Comparison of ENCODE assay signal across 23 mouse cellular contexts in the genomic region with DNA sequence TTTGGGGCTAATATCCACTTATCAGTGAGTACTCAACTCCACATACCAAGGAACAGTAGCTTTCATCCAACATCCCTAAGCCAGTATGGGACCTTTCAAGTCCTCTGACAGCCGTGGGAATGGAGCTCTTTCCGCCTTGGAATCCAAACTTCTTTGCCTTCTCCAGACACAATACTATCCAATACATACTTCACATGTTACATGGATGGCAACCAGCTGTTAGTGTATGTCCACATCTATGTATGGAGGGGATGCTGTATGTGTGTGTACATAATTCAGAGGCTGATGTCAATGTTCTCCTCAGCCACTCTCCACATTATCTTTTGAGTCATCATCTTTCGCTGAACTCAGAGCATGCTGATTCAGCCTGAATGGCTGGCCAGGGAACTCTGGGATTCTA.
DNase-seq lines count a peak whose midpoint lies in the region; ATAC-seq and TF ChIP-seq lines count a peak whose summit lies in the region.
"Had no signal": no experiment of that assay in that cellular context is flagged by ENCODE, and none has a peak within 500 bp of the region (broad histone marks: within the 10 kb centered on the region; RNA-seq: fewer than 3 reads in every experiment).

No protein-coding gene starts in this region.

- 80% methylated on average over 3 of the region's 3 CpGs for WGBS in stomach, embryonic 14.5 days
- 73% methylated on average over 3 of the region's 3 CpGs for WGBS in stomach, postnatal 0 days
- 74% methylated on average over 3 of the region's 3 CpGs for WGBS in stomach, embryonic 16.5 days

- TF ChIP-seq EP300 in stomach, postnatal 0 days (optimal IDR thresholded peaks at IDR 0.05), result no peak

- H3K27ac ChIP-seq in stomach, embryonic 14.5 days (ENCODE audit: low read length), result no peak overlapping the region
- H3K27ac ChIP-seq in stomach, postnatal 0 days (replicated peaks), result no peak overlapping the region
- no peak overlapping the region for H3K27ac ChIP-seq in stomach, embryonic 16.5 days (ENCODE audit: low read length)
- H3K27ac ChIP-seq: embryonic facial prominence, embryonic 10.5 days; embryonic facial prominence, embryonic 12.5 days; forebrain, embryonic 12.5 days had no signal

- intact Hi-C loops in heart, postnatal 14 days (cut with DNase I), result no loop called here

- no peaks in the 10 kb centered on the region for H3K9me3 ChIP-seq in stomach, embryonic 14.5 days (ENCODE audit: control insufficient read depth, low read depth, low read length)
- H3K9me3 ChIP-seq in stomach, postnatal 0 days (ENCODE audit: control insufficient read depth, low read length), result no peaks in the 10 kb centered on the region
- no peaks in the 10 kb centered on the region for H3K9me3 ChIP-seq in stomach, embryonic 16.5 days (replicated peaks; ENCODE audit: control insufficient read depth, low read length)
- H3K9me3 ChIP-seq: embryonic facial prominence, embryonic 10.5 days; embryonic facial prominence, embryonic 12.5 days; forebrain, embryonic 12.5 days; G1E had no signal

- H3K27me3 ChIP-seq in stomach, embryonic 14.5 days (ENCODE audit: control insufficient read depth, insufficient read depth, low read length), result no peaks in the 10 kb centered on the region
- H3K27me3 ChIP-seq in stomach, postnatal 0 days (ENCODE audit: control insufficient read depth, insufficient read depth, low read length), result no peaks in the 10 kb centered on the region
- no peaks in the 10 kb centered on the region for H3K27me3 ChIP-seq in stomach, embryonic 16.5 days (ENCODE audit: control insufficient read depth, insufficient read depth, low read length)
- H3K27me3 ChIP-seq: CH12.LX; embryonic facial prominence, embryonic 12.5 days; forebrain, embryonic 12.5 days had no signal

- no peak overlapping the region for H3K4me2 ChIP-seq in stomach, embryonic 14.5 days (replicated peaks; ENCODE audit: low read depth, low read length)
- H3K4me2 ChIP-seq in stomach, postnatal 0 days (replicated peaks; ENCODE audit: low read depth), result no peak overlapping the region
- H3K4me2 ChIP-seq in stomach, embryonic 16.5 days (ENCODE audit: low read depth, low read length), result no peak overlapping the region
- H3K4me2 ChIP-seq: embryonic facial prominence, embryonic 12.5 days; forebrain, embryonic 12.5 days had no signal

- no peak overlapping the region for H3K4me3 ChIP-seq in stomach, embryonic 14.5 days (ENCODE audit: low read depth, low read length)
- no peak overlapping the region for H3K4me3 ChIP-seq in stomach, postnatal 0 days (ENCODE audit: low read depth, low read length)
- no peak overlapping the region for H3K4me3 ChIP-seq in stomach, embryonic 16.5 days (replicated peaks; ENCODE audit: low read length)
- H3K4me3 ChIP-seq: embryonic facial prominence, embryonic 10.5 days; embryonic facial prominence, embryonic 12.5 days; forebrain, embryonic 12.5 days had no signal

- H3K4me1 ChIP-seq in stomach, embryonic 14.5 days (ENCODE audit: control insufficient read depth, insufficient read depth, low read length), result no peaks in the 10 kb centered on the region
- no peaks in the 10 kb centered on the region for H3K4me1 ChIP-seq in stomach, postnatal 0 days (replicated peaks; ENCODE audit: control insufficient read depth, insufficient read depth)
- H3K4me1 ChIP-seq in stomach, embryonic 16.5 days (ENCODE audit: control insufficient read depth, insufficient read depth, low read length), result no peaks in the 10 kb centered on the region
- H3K4me1 ChIP-seq: embryonic facial prominence, embryonic 12.5 days; forebrain, embryonic 12.5 days had no signal

- DNase-seq in heart, adult 11 months, result peak; percentile 51
- no peak for DNase-seq in heart, postnatal 14 days
- no peak for DNase-seq in stomach, postnatal 0 days (ENCODE audit: low spot score)
- DNase-seq in spleen, postnatal 14 days (ENCODE audit: low spot score in 2 of 2), result no peak
- DNase-seq: adrenal gland, adult 2 months; adrenal gland, postnatal 14 days; adrenal gland, postnatal 36 days; B cell, adult 2 months; cerebellum, adult 11-12 months; cerebellum, adult 2 months; cerebellum, adult 9-10 months; cerebellum, postnatal 10 days; cerebellum, postnatal 25 days had no signal

- no peak overlapping the region for H3K9ac ChIP-seq in stomach, embryonic 14.5 days (replicated peaks; ENCODE audit: low read depth, low read length)
- no peak overlapping the region for H3K9ac ChIP-seq in stomach, postnatal 0 days (ENCODE audit: low read length)
- no peak overlapping the region for H3K9ac ChIP-seq in stomach, embryonic 16.5 days (ENCODE audit: low read length)
- H3K9ac ChIP-seq: embryonic facial prominence, embryonic 12.5 days; forebrain, embryonic 12.5 days had no signal

- H3K36me3 ChIP-seq in stomach, embryonic 14.5 days (ENCODE audit: control insufficient read depth, insufficient read depth, low read length), result no peaks in the 10 kb centered on the region
- no peaks in the 10 kb centered on the region for H3K36me3 ChIP-seq in stomach, postnatal 0 days (ENCODE audit: control insufficient read depth, insufficient read depth, low read length)
- no peaks in the 10 kb centered on the region for H3K36me3 ChIP-seq in stomach, embryonic 16.5 days (ENCODE audit: control insufficient read depth, insufficient read depth, low read length)
- H3K36me3 ChIP-seq: embryonic facial prominence, embryonic 10.5 days; embryonic facial prominence, embryonic 12.5 days; forebrain, embryonic 12.5 days; G1E had no signal

- ATAC-seq in stomach, embryonic 14.5 days (ENCODE audit: insufficient number of reproducible peaks, insufficient read depth, low FRiP score, low read depth), result 0 out of 2 replicates have a peak, but pooled peaks have one; percentile 28
- no peak for ATAC-seq in stomach, postnatal 0 days (ENCODE audit: low FRiP score, low TSS enrichment)
- ATAC-seq in stomach, embryonic 16.5 days (ENCODE audit: insufficient read depth, low FRiP score), result peak; percentile 62; the same call in 1 of the 2 replicates
- ATAC-seq: CD4-positive, CD25-positive, alpha-beta regulatory T cell, adult 4 months; forebrain, embryonic 14.5 days; forebrain, embryonic 16.5 days had no signal

- no peak for TF ChIP-seq CTCF in stomach, postnatal 0 days (IDR thresholded peaks at IDR 0.05; ENCODE audit: low read depth)
